Mouse (Mus musculus) lung, postnatal 0 days (tissue): ENCODE results near the gene Dcaf6.

Source experiments
- CTCF ChIP-seq: IDR thresholded peaks from 2 replicates; pipeline ENCODE4 v1.5.1; 2016; ENCODE audit warnings: antibody characterized with exemption, mild to moderate bottlenecking
- EP300 ChIP-seq: IDR thresholded peaks from 2 replicates; pipeline ENCODE4 v1.6.1; 2016; ENCODE audit warnings: antibody characterized with exemption, mild to moderate bottlenecking, control low read depth

GRCm38 (mm10) chr1:165304341-165304740 is 155.9 kb downstream of the Dcaf6 start:
- TF ChIP-seq EP300 (no peak), CTCF (no peak)
